Mouse (Mus musculus): ENCODE results near the gene Steap4.

GRCm38 (mm10) chr5:7933933-7934675 lies 26.2 kb upstream of the Steap4 start:
- TF ChIP-seq POLR2A (IDR thresholded peaks at IDR 0.05; ENCODE audit: borderline replicate concordance, low read depth, low read length) (no peak), CTCF (IDR thresholded peaks at IDR 0.05; ENCODE audit: low read depth, low read length) (no peak)

All from bone marrow macrophage, adult 2 months (primary cell).